Mouse (Mus musculus) CH12.LX (cell line): ENCODE data around the gene Fkbp3. TPM values are rescaled to one million over a fixed set of nuclear protein-coding genes. Genes with fewer than 3 reads are reported as not detected.
"Not testable (repeated sequence)": the region's sequence is repeated elsewhere in the genome, so short reads cannot be mapped to it uniquely, and the experiment has no call there.

ENCODE experiments used
- DNase-seq: peaks from one replicate; pipeline ENCODE4 v3.0.0-alpha.2; 2013; ENCODE audit errors: extremely low read depth
- H3K27ac ChIP-seq: 2 replicates; pipeline ENCODE4 v1.5.1; 2012; ENCODE audit warnings: low read depth, mild to moderate bottlenecking, control low read depth, moderate library complexity; ENCODE audit not compliant: insufficient read depth
- H3K27me3 ChIP-seq: replicated peaks from 2 replicates; pipeline ENCODE3; 2012; ENCODE audit warnings: inconsistent platforms
- H3K36me3 ChIP-seq, 2 experiments: replicated peaks in 1 of 2; 2 replicates each; pipeline versions ENCODE3 to v1.6.1; 2012; ENCODE audit warnings: inconsistent platforms in 1 of 2, low read length in 1 of 2, mild to moderate bottlenecking in 1 of 2, mixed read lengths in 1 of 2, moderate library complexity in 1 of 2; ENCODE audit not compliant: control insufficient read depth in 1 of 2, insufficient read depth in 1 of 2
- H3K4me1 ChIP-seq, 2 experiments: 2 replicates each; pipeline ENCODE4 v1.6.1; 2012; ENCODE audit warnings: inconsistent platforms in 1 of 2, moderate library complexity in 1 of 2; ENCODE audit not compliant: insufficient read depth in 2 of 2, control insufficient read depth in 1 of 2
- H3K4me2 ChIP-seq: 2 replicates; pipeline ENCODE4 v1.6.1; 2012; ENCODE audit warnings: low read depth, mild to moderate bottlenecking, control low read depth; ENCODE audit not compliant: poor library complexity, insufficient read depth, severe bottlenecking
- H3K4me3 ChIP-seq, 3 experiments: fragments of 150-350 bp in 1 of 3; sonication (generic) in 1 of 3; replicated peaks in 1 of 3; 2 replicates each; pipeline versions ENCODE3 to v1.5.1; 2011 to 2012; ENCODE audit warnings: low read depth in 2 of 3, low read length in 2 of 3, mild to moderate bottlenecking in 2 of 3, moderate library complexity in 2 of 3, control low read depth in 1 of 3, improper control_type of control experiment in 1 of 3, inconsistent platforms in 1 of 3, mixed read lengths in 1 of 3; ENCODE audit not compliant: poor library complexity in 1 of 3
- H3K79me2 ChIP-seq: replicated peaks from 2 replicates; pipeline ENCODE4 v1.6.1; 2012; ENCODE audit warnings: mild to moderate bottlenecking, moderate library complexity; ENCODE audit not compliant: control insufficient read depth, poor library complexity, insufficient read depth, severe bottlenecking; ENCODE audit errors: extremely low read depth
- H3K9ac ChIP-seq: 2 replicates; pipeline ENCODE4 v1.6.1; 2012; ENCODE audit warnings: low read depth, mild to moderate bottlenecking, control low read depth, moderate library complexity; ENCODE audit not compliant: insufficient read depth
- H3K9me3 ChIP-seq: replicated peaks from 2 replicates; pipeline ENCODE3; 2012; ENCODE audit warnings: low read length, inconsistent platforms, mixed read lengths
- CHD1 ChIP-seq: IDR thresholded peaks from 2 replicates; pipeline ENCODE4 v1.6.1; 2012; ENCODE audit warnings: low read depth, low read length, improper control_type of control experiment, inconsistent platforms
- CHD2 ChIP-seq: IDR thresholded peaks from 2 replicates; pipeline ENCODE4 v1.6.1; 2011; ENCODE audit warnings: low read length, improper control_type of control experiment
- E2F4 ChIP-seq: IDR thresholded peaks from 2 replicates; pipeline ENCODE4 v1.6.1; 2011; ENCODE audit warnings: low read depth, low read length, improper control_type of control experiment; ENCODE audit not compliant: insufficient replicate concordance
- ELF1 ChIP-seq: IDR thresholded peaks from 2 replicates; pipeline ENCODE4 v1.6.1; 2014; ENCODE audit warnings: low read depth, mild to moderate bottlenecking, inconsistent platforms, low read length, improper control_type of control experiment
- GABPA ChIP-seq: IDR thresholded peaks from 2 replicates; pipeline ENCODE4 v1.6.1; 2012; ENCODE audit warnings: low read depth, low read length, improper control_type of control experiment, inconsistent platforms; ENCODE audit not compliant: insufficient replicate concordance
- HCFC1 ChIP-seq: IDR thresholded peaks from 2 replicates; pipeline ENCODE4 v1.6.1; 2012; ENCODE audit warnings: low read depth, mild to moderate bottlenecking, inconsistent platforms, low read length, improper control_type of control experiment
- IRF4 ChIP-seq: IDR thresholded peaks from 2 replicates; pipeline ENCODE4 v1.6.1; 2014; ENCODE audit warnings: low read depth, mild to moderate bottlenecking, inconsistent platforms, low read length, improper control_type of control experiment
- JUN ChIP-seq: IDR thresholded peaks from 2 replicates; pipeline ENCODE4 v1.6.1; 2011; ENCODE audit warnings: low read depth, mild to moderate bottlenecking, low read length, improper control_type of control experiment, moderate library complexity; ENCODE audit not compliant: insufficient read depth
- KAT2A ChIP-seq: IDR thresholded peaks from 2 replicates; pipeline ENCODE4 v1.6.1; 2012; ENCODE audit warnings: low read length, improper control_type of control experiment, inconsistent platforms; ENCODE audit not compliant: insufficient replicate concordance
- MAFK ChIP-seq: IDR thresholded peaks from 2 replicates; pipeline ENCODE4 v1.6.1; 2011; ENCODE audit warnings: low read length, improper control_type of control experiment; ENCODE audit not compliant: insufficient replicate concordance
- MAX ChIP-seq: IDR thresholded peaks from 2 replicates; pipeline ENCODE4 v1.6.1; 2011; ENCODE audit warnings: low read length, improper control_type of control experiment
- MAZ ChIP-seq: IDR thresholded peaks from 2 replicates; pipeline ENCODE4 v1.6.1; 2012; ENCODE audit warnings: low read depth, mild to moderate bottlenecking, inconsistent platforms, low read length, improper control_type of control experiment, moderate library complexity
- MXI1 ChIP-seq: IDR thresholded peaks from 2 replicates; pipeline ENCODE4 v1.6.1; 2011; ENCODE audit warnings: mild to moderate bottlenecking, low read depth, low read length, improper control_type of control experiment
- MYC ChIP-seq: IDR thresholded peaks from 2 replicates; pipeline ENCODE4 v1.6.1; 2011; ENCODE audit warnings: low read depth, mild to moderate bottlenecking, improper control_type of control experiment, low read length
- NELFE ChIP-seq: IDR thresholded peaks from 2 replicates; pipeline ENCODE4 v1.6.1; 2011; ENCODE audit warnings: low read depth, low read length, improper control_type of control experiment
- NRF1 ChIP-seq: IDR thresholded peaks from 2 replicates; pipeline ENCODE4 v1.6.1; 2014; ENCODE audit warnings: low read depth, mild to moderate bottlenecking, inconsistent platforms, low read length, improper control_type of control experiment, moderate library complexity
- PAX5 ChIP-seq: IDR thresholded peaks from 2 replicates; pipeline ENCODE4 v1.6.1; 2012; ENCODE audit warnings: low read length, inconsistent platforms, mixed read lengths
- POLR2A ChIP-seq: IDR thresholded peaks from 2 replicates; pipeline ENCODE4 v1.6.1; 2011; ENCODE audit warnings: low read depth, mild to moderate bottlenecking, improper control_type of control experiment, low read length
- POLR2AphosphoS2 ChIP-seq: IDR thresholded peaks from 2 replicates; pipeline ENCODE4 v1.6.1; 2011; ENCODE audit warnings: low read depth, low read length, improper control_type of control experiment
- RAD21 ChIP-seq: IDR thresholded peaks from 2 replicates; pipeline ENCODE4 v1.6.1; 2011; ENCODE audit warnings: low read depth, mild to moderate bottlenecking, low read length, improper control_type of control experiment, moderate library complexity
- SIN3A ChIP-seq: IDR thresholded peaks from 2 replicates; pipeline ENCODE4 v1.6.1; 2012; ENCODE audit warnings: low read length, improper control_type of control experiment, inconsistent platforms
- TBP ChIP-seq: conservative IDR thresholded peaks from 2 replicates; pipeline ENCODE4 v1.6.1; 2011; ENCODE audit warnings: low read depth, low read length, improper control_type of control experiment
- UBTF ChIP-seq: IDR thresholded peaks from 2 replicates; pipeline ENCODE4 v1.6.1; 2012; ENCODE audit warnings: low read depth, mild to moderate bottlenecking, inconsistent platforms, low read length, improper control_type of control experiment, moderate library complexity
- USF1 ChIP-seq: IDR thresholded peaks from 2 replicates; pipeline ENCODE4 v1.6.1; 2014; ENCODE audit warnings: low read depth, mild to moderate bottlenecking, inconsistent platforms, low read length, improper control_type of control experiment
- USF2 ChIP-seq: conservative IDR thresholded peaks from 2 replicates; pipeline ENCODE4 v1.6.1; 2011; ENCODE audit warnings: low read depth, low read length, improper control_type of control experiment
- ZC3H11A ChIP-seq: IDR thresholded peaks from 2 replicates; pipeline ENCODE4 v1.6.1; 2012; ENCODE audit warnings: low read depth, mild to moderate bottlenecking, inconsistent platforms, low read length, improper control_type of control experiment
- ZKSCAN1 ChIP-seq: IDR thresholded peaks from 2 replicates; pipeline ENCODE4 v1.6.1; 2012; ENCODE audit warnings: low read depth, inconsistent platforms, low read length, improper control_type of control experiment, borderline replicate concordance
- ZMIZ1 ChIP-seq: IDR thresholded peaks from 2 replicates; pipeline ENCODE4 v1.6.1; 2012; ENCODE audit warnings: low read depth, mild to moderate bottlenecking, inconsistent platforms, low read length, improper control_type of control experiment
- ZNF384 ChIP-seq: IDR thresholded peaks from 2 replicates; pipeline ENCODE4 v1.6.1; 2012; ENCODE audit warnings: low read depth, low read length, improper control_type of control experiment, inconsistent platforms
- dilution Hi-C: fragments of 300-500 bp; cut with MboI; formaldehyde crosslinking; loops from 2 replicates; pipeline ENCODE4 v1.14.3; 2020; ENCODE audit warnings: low sequenced_read_pairs; ENCODE audit not compliant: extremely low pct_unique_long_range_greater_than_20kb, extremely low pct_ligation_motif_present
- in situ Hi-C: fragments of 300-500 bp; cut with MboI; formaldehyde crosslinking; loops from 3 replicates; pipeline ENCODE4 v1.14.3; 2019; ENCODE audit warnings: low sequenced_read_pairs, low pct_ligation_motif_present, low pct_unique_long_range_greater_than_20kb, mixed read lengths
- polyA plus RNA-seq: library from polyadenylated mRNA; unstranded; fragments of >175 nt; gene quantifications from 2 replicates; pipeline ENCODE4 v1.2.1, GENCODE M21; 2012; ENCODE audit warnings: low read depth; ENCODE audit not compliant: insufficient read length
- total RNA-seq, 2 experiments: library from RNA; depleted of rRNA; stranded (reverse); fragments of 300-350 nt in 1 of 2; fragments of >200 nt in 1 of 2; gene quantifications; 2 replicates each; pipeline ENCODE4 v1.2.3; 2012 to 2014

The Fkbp3 gene
- total and polyA plus RNA-seq, 3 experiments: 265 to 518 (median 350) TPM

DNA sequence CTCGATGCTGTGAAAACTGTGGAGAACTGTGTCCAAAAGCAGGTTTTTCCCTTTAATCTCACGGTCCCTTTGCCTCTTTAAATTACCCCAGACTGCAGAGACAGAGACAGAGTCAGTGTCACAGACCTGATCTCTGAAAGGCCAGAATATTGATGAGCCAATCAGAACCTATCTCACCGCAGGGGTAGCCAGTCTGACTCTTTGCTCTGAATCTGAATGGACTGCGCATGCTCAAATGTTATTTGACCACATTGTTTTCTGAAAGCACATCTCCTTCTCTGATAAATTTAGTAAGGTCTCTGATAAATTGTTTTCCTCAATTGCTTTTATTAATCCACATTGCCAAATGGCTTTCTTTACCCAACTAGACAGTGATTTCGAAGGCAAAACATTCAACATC lies 45.6 kb upstream of the Fkbp3 start:
- TF ChIP-seq ELF1 (no peak), MYC (no peak), SIN3A (no peak), POLR2AphosphoS2 (no peak), ZMIZ1 (no peak), MAZ (no peak), HCFC1 (no peak), IRF4 (no peak), TBP (no peak), MXI1 (no peak), GABPA (no peak), NELFE (no peak), CHD2 (no peak), RAD21 (no peak), CHD1 (no peak), KAT2A (no peak), POLR2A (no peak), UBTF (no peak), NRF1 (no peak), JUN (no peak)
- no peaks in the 10 kb centered on the region for H3K4me1 ChIP-seq
- dilution Hi-C loops: no loop called here

DNA sequence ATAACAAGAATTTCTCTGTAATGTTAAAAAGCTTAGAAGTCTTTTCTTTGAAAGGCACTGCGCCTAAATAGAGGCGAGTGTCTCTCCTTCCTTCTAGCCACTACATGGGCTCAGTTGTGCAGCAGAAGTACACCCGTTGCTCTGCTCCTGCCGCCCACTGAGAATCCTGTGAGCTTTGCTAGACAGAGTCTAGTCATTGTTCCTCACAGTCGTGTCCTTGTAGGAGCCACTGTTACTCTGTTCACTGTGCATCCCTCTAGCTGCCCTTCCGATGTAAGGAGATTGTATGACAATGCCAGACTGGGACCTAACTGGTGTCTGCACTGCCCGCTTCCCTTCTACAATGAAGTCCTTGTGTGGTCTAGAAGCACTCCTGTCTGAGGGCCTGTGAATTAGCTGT lies 45.2 kb upstream of the Fkbp3 start:
- Histone ChIP-seq H3K27me3 (no peaks in the 10 kb centered on the region), H3K4me3 (no peak overlapping the region), H3K79me2 (no peaks in the 10 kb centered on the region), H3K4me2 (no peak overlapping the region), H3K4me1 (no peaks in the 10 kb centered on the region), H3K27ac (no peak overlapping the region), H3K9me3 (no peaks in the 10 kb centered on the region), H3K9ac (no peak overlapping the region), H3K36me3 (peaks cover 40 to 79% of the 10 kb centered on the region in 2 experiments)
- dilution Hi-C loops (no loop called here), in situ Hi-C loops (no loop called here)
- no peak for DNase-seq
- TF ChIP-seq USF1: no peak
- TF ChIP-seq NELFE: no peak
- no peak for TF ChIP-seq E2F4
- TF ChIP-seq PAX5: no peak
- TF ChIP-seq ZKSCAN1: no peak
- no peak for TF ChIP-seq ZNF384
- no peak for TF ChIP-seq ZC3H11A
- no peak for TF ChIP-seq USF2
- no peak for TF ChIP-seq KAT2A
- TF ChIP-seq SIN3A: no peak
- TF ChIP-seq HCFC1: no peak
- no peak for TF ChIP-seq NRF1
- TF ChIP-seq MAZ: no peak
- no peak for TF ChIP-seq MAX
- TF ChIP-seq TBP: no peak
- no peak for TF ChIP-seq MAFK
- TF ChIP-seq POLR2AphosphoS2: no peak

More for the DNA sequence above, 45.6 kb upstream of the Fkbp3 start:
- H3K27me3 ChIP-seq: no peaks in the 10 kb centered on the region
- no peak overlapping the region for H3K27ac ChIP-seq
- in situ Hi-C loops: no loop called here
- H3K79me2 ChIP-seq: no peaks in the 10 kb centered on the region
- H3K4me2 ChIP-seq: no peak overlapping the region
- no peak overlapping the region for H3K4me3 ChIP-seq
- H3K36me3 ChIP-seq: peaks cover 40 to 79% of the 10 kb centered on the region in 2 experiments
- no peak overlapping the region for H3K9ac ChIP-seq
- no peak for DNase-seq
- no peaks in the 10 kb centered on the region for H3K9me3 ChIP-seq

DNA sequence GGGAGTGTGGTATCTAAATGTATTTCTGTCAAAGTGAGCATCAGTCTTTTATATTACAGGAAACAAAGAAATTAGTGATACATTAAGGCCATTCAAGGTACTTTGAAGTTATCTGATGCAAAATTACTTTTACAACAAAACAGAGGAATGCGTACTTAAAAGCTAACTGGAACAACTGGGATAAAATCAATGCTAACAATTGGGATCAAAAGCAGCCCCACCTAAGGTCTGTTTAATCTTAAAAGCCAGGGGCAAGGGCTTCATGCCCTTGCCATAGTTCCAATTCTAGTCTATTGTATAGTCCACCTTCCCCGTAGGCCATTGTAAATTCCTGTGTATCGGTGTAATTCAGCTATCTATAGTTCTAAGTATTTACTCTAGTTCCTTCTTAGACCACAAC lies 41.2 kb upstream of the Fkbp3 start:
- H3K9ac ChIP-seq, H3K9me3 ChIP-seq, H3K27me3 ChIP-seq, dilution Hi-C loops, in situ Hi-C loops, H3K4me3 ChIP-seq, H3K4me1 ChIP-seq, H3K4me2 ChIP-seq, DNase-seq, H3K79me2 ChIP-seq, H3K27ac ChIP-seq: not testable (repeated sequence)
- peaks cover 25 to 72% of the 10 kb centered on the region in 2 experiments for H3K36me3 ChIP-seq
